Mouse (Mus musculus) ovary, adult 10 weeks (tissue): ENCODE data around the gene 3110018I06Rik. TPM values are rescaled to one million over a fixed set of nuclear protein-coding genes. Genes with fewer than 3 reads are reported as not detected.

ENCODE experiments used
- polyA plus RNA-seq: library from polyadenylated mRNA; stranded (reverse); fragments of 350-450 nt; fragmentation: Illumina TruSeq; extraction: RNeasy Lipid Tissue Mini Kit (QIAGEN cat#74804); gene quantifications from one replicate; pipeline ENCODE4 v1.2.3, GENCODE M21; 2014

The 3110018I06Rik gene
- polyA plus RNA-seq: not detected

DNA sequence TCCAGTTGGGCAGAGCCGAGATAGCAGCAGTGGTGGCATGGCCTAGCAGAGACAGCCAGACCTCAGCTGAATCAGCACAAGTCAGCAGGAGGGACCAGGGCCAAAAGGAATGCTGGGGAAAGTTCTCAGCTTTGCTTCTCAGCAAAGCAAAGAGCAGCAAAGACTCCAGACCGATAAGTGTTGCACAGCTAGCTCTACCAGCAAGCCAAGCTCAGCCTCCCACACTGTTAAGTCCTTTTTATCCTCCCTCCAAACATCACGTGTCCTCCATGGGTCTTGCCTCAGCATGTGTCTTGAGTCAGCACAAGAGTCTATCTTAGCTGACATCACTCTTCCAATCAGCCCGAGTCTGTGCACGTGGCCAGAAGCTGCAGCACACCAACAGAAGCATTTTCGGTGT is at the start of gene 3110018I06Rik:
3110018I06Rik (plus strand) TSS at position 262 of the 400 bp plus-strand sequence.

